Mouse (Mus musculus): Measurements from ENCODE around the gene Txndc16.

Txndc16 gene

GRCm38 (mm10) chr14:45153258-45153657 is 66.9 kb downstream of the Txndc16 start:
- DNase-seq, result peak in 1 of 2 experiments; percentile 19

GRCm38 (mm10) chr14:45142511-45142910 is 77.6 kb downstream of the Txndc16 start:
- DNase-seq, result peak; percentile 41 to 49

- DNase-seq, result no peak
Measured at GRCm38 (mm10) chr14:45140344-45141080, 79.6 kb downstream of the Txndc16 start.

GRCm38 (mm10) chr14:45135961-45136360 is 84.2 kb downstream of the Txndc16 start:
- no peak for DNase-seq

GRCm38 (mm10) chr14:45135560-45135959 is 84.6 kb downstream of the Txndc16 start:
- no peak for DNase-seq

- DNase-seq, result no peak
Measured at GRCm38 (mm10) chr14:45118359-45118758, 101.8 kb downstream of the Txndc16 start.

GRCm38 (mm10) chr14:45102201-45102600 is 117.9 kb downstream of the Txndc16 start:
- no peak for DNase-seq

GRCm38 (mm10) chr14:45092327-45092726 is 127.8 kb downstream of the Txndc16 start:
- DNase-seq, result peak; percentile 31 to 37

GRCm38 (mm10) chr14:45090011-45090410 is 130.1 kb downstream of the Txndc16 start:
- DNase-seq, result no peak

GRCm38 (mm10) chr14:45085651-45086425 is 134.3 kb downstream of the Txndc16 start:
- no peak for DNase-seq

GRCm38 (mm10) chr14:45084656-45085280 is 135.4 kb downstream of the Txndc16 start:
- no peak for DNase-seq

GRCm38 (mm10) chr14:45083540-45083939 is 136.6 kb downstream of the Txndc16 start:
- DNase-seq, result no peak
